Mouse (Mus musculus) megakaryocyte progenitor cell, adult 5-6 weeks (primary cell): ENCODE results near the gene Exosc5. TPM values are rescaled to one million over a fixed set of nuclear protein-coding genes. Genes with fewer than 3 reads are reported as not detected.
A peak's percentile ranks its signal among the peaks of the same experiment; 100 is the strongest.

Experiments
- ATAC-seq: replicated peaks from 2 replicates; pipeline ENCODE4 v1.8.0; 2016; ENCODE audit warnings: mild to moderate bottlenecking, moderate TSS enrichment, inconsistent platforms; ENCODE audit not compliant: poor library complexity
- total RNA-seq, 2 experiments: library from RNA; stranded (forward) in 1 of 2; stranded (reverse) in 1 of 2; fragments of 157-497, 149-512 nt in 1 of 2; fragments of 200-1000 nt in 1 of 2; gene quantifications; 2 replicates each; pipeline versions ENCODE4 v1.2.3 to v1.2.4; 2015 to 2017

The Exosc5 gene
- total RNA-seq, 2 experiments from 2014 or later = 71.8 to 84.9 TPM

- ATAC-seq = no peak
These were observed 45.0 kb downstream of the Exosc5 start for GRCm38 (mm10) chr7:25703793-25704494.

DNA sequence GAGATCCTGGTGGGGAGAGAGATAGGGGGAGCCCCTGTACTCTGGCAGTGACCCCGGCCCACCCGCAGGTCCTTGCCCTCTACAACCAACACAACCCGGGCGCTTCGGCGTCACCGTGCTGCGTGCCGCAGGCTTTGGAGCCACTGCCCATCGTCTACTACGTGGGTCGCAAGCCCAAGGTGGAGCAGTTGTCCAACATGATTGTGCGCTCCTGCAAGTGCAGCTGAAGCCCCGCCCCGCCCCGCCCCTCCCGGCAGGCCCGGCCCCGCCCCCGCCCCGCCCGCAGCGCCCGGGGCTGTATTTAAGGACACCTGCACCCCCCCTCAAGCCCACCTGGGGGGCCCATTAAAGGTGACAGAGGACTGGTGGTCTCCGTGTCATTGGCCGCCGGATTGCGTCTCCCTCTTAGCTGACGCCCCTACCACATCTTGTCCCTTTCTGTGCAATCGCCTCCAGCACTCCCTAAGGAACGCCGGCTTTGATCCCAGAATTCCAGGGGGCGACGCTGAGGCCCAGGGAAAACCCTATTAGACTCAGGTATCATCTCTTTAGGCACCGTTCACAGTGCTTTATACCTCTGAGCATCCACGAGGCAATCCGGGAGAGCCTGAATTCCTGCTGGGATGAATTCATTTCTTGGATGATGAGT, 45.9 kb downstream of the Exosc5 start:
- no peak for ATAC-seq

DNA sequence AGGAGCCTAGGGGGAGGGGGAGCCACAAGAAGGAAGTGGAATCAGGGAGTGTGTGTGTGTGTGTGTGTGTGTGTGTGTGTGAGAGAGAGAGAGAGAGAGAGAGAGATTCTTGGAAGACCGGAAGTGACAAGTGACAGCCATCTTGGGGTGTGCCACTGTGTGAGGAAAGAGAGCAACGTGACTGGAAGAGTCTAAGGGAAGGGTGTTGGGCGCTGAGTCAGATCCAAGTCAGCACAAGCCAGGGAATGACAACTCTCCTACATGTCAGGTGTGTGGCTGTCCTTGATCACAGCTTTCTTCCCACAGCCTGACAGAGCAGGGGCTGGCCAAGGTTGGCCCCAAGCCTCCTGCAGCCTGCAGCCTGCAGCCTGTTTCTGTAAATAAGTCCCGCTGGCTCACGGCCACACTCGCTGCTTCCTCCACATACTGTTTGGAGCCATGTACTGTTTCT, 46.9 kb downstream of the Exosc5 start:
- ATAC-seq = peak; percentile 5; the same call in 1 of the 2 replicates

GRCm38 (mm10) chr7:25706578-25707170, 47.7 kb downstream of the Exosc5 start:
- peak; percentile 46 for ATAC-seq

DNA sequence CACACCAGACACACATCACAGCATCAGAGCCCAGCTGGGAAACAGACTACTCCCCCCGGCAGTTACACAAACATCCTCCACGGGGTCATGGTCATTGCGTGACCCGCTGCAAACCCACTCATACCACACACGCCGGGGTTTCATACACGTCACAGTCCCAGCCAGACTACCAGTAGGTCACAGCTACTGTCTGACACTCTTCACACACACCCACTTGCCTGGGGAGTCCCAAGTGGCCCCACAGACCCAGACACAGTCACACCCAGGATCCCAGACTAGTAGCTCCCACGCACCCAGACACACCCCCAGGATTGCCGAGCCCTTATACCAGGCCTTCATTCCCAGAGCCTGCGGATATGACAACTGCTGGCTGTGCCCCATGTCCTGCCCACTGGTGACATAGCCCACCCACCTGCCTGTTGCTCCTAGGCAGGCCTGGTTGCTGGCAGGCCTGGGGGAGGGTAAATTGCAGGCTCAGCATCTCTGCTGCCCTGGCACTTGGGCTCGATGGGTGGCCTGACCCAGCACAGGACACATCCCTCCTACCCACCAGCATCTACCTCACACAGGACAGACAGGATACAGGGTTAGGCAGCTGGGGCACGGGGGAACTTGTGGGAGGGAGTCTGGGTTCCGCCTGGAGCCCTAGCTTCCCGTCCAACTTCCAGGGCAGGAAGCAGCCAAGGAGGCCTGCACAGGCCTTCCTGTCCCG, 48.8 kb downstream of the Exosc5 start:
- ATAC-seq = no peak

DNA sequence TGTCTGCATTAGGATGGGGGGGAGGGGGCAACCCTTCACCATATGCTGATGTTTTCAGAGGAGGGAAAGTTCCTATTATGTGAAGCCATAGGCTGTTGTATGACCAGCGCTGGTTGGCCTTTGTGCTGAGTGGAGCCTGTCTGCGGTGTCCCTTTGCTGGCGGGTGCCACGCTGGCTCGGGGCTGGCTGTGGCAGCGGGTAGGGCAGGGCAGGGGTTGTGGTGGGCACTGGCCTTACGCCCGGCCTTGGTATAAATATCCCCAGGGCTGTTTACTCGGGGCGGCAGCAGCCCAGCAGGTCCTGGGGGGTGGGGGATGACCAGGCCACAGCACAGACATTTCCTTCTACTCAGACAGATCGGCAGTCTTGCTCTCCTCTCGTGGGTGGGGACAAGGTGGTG, 51.0 kb downstream of the Exosc5 start:
- ATAC-seq = 0 out of 2 replicates have a peak, but pooled peaks have one; percentile 2

DNA sequence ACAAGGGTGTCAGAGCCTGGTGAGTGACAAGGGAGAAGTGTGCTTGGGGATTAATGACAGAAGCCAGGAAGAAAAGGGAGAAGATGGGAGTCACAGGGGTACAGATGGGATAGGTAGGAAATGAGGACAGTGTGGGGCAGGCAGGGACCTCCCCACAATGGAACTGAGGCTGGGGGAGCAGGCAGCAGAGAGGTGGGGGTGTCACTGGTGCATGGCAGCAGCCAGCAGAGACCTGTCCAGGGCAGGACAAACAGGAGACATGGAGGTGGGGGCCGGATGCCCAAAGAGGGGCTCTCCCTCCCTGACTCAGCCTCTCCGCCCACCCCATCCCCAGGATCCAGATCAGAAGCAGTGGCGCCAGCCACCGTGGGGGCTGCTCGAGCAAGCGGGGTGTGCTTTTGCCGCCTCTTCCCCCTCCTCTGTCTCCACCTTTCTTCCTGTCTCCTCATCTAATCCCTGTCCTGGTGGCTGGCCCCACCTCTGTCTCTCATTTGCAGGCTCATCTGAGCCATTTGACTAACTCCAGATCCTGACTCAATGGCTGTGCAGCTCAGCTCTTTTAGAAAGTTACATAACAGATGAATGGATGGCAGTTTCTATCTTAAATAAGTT, 51.7 kb downstream of the Exosc5 start:
- no peak for ATAC-seq

- ATAC-seq = no peak
These were observed 52.2 kb downstream of the Exosc5 start for GRCm38 (mm10) chr7:25711165-25711564.

GRCm38 (mm10) chr7:25711731-25712197, 52.8 kb downstream of the Exosc5 start:
- ATAC-seq = peak; percentile 57

GRCm38 (mm10) chr7:25712801-25713200, 53.8 kb downstream of the Exosc5 start:
- ATAC-seq = no peak

DNA sequence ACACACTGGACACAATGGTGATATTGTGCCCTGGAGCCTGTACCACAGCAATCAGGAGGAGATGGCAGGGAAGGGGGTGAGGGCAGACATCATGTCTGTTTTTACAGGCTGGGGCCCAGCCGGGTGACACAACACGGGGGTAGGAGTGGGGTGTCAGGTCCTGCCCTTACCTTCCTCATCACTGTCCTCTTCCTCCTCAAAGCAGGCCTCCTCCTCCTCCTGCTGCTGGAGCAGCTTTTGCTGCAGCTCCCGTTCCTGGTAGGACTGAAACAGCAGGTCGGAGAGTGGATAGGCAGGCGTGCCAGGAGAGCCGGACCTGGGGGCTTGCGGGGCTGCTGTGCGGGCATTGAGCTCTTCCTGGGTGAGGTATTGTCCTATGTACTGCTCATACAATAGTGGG, 55.6 kb downstream of the Exosc5 start:
- ATAC-seq = no peak

- no peak for ATAC-seq
These were observed 56.8 kb downstream of the Exosc5 start for GRCm38 (mm10) chr7:25715731-25716271.

- ATAC-seq = no peak
These were observed 58.5 kb downstream of the Exosc5 start for GRCm38 (mm10) chr7:25717478-25717877.

DNA sequence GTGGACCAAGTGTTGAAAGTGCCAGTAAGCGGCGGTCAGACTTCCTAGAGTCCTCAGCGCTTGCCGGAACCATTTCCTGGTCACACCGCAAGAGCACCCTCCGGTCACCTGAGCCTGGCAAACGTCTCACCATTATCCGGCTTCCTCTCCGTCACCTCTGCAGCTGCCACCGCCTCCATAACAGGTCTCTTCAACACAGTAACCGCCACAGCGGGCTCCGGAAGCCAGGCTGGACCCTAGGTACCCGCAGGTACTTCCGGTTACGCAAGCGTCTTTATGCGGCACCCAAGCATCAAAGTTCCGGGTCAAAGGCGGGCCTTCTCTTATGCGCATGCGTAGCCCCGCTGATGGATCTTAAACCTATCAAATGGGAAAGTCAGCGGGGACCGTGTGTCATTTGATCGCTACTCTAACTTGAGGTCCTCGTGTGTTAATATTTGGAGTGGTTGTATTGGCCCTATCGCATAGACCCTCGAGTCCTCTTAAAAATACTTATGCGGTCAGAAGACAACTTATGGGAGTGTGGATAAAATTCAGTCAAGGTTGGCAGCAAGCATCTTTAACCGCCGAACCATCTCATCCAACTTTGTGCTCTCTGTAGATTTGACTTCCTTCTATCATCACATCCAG, 59.9 kb downstream of the Exosc5 start, which contains the start of gene Ccdc97:
Gene Ccdc97 (minus strand): TSS at position 301 of the 630 bp plus-strand sequence.
- peak; percentile 67 for ATAC-seq

DNA sequence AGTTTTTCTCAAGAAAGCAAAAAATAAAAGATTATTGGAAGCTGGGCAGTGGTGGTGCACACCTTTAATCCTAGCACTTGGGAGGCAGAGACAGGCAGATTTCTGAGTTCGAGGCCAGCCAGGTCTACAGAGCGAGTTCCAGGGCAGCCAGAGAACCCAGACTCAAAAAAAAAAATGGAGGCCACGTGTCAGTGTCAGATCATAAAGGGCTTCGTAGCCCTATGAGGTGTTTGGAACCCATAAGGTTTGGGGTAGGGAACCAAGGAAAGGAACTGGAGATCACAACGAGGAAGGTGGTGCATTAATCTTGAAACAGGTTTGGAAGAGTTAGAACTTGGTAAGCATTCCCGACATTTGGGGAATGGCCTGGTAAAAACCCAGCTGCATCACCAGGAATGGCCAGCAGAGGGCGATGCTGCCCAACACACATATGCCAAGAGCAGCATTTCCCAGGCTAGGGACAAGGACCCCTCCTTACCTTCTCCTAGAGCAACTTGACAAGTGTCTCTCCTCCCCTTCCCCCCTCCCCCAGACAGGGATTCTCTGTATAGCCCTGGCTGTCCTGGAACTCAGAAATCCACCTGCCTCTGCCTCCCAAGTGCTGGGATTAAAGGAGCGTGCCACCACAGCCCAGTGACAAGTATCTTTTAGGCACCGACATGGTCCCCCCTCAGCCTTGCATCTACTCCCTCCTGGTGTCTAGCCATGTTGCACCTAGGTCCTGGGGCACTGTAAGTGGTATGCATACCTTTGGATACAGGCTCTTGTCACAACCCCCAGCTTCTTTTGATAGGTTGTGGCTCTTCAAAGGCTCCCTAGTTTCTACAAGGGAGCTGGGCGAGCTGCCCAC, 61.0 kb downstream of the Exosc5 start:
- peak; percentile 49 for ATAC-seq

DNA sequence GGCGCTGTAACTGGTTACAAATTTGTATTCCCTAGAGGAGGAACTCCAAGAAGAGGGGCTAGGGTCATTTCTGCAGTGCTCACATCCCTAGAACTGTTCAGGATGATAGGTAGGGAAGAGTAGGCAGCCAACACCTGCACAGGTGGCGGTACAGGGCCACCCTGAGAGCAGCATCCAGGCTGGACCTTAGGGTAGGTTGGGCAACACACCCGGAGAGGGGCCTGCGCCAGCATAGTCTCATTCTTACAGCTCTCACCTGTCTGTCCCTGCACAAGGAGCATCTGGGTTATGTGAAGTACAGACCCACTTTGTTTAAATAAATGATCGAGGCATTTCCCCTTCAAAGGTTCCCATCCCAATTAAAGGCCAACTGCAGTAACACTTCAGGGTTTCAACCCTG, 61.8 kb downstream of the Exosc5 start:
- ATAC-seq = no peak
